Mouse (Mus musculus): ENCODE data around the gene Atp6v0d1.

Atp6v0d1 gene

DNA sequence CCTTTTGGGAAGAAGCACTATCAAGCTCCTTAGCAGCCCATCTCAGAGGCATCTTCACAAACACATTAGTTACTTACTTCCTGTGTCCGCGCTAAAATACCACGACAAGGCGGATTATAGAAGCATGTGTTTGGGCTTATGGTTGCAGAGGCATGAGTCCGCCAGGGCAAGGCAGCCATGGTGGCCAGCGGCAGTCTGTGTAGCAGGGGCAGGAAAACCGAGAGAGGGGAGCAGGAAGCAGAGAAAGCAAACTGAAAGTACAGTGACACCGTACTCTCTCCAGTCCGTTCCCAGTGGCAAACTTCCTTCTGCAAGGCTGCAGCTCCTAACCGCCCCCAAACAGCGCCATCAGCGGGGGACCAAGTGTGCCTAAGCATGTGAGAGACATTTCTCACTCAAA lies 66.1 kb downstream of the Atp6v0d1 start:
- peaks cover 30% of the 10 kb centered on the region for H3K4me1 ChIP-seq (replicated peaks; ENCODE audit: low read depth, low read length)
- no peaks in the 10 kb centered on the region for H3K36me3 ChIP-seq (ENCODE audit: insufficient read depth, low read length)
- H3K9me3 ChIP-seq (ENCODE audit: low read length): no peaks in the 10 kb centered on the region
- peaks cover 28% of the 10 kb centered on the region for H3K27me3 ChIP-seq (ENCODE audit: insufficient read depth, low read length)
- H3K4me3 ChIP-seq (replicated peaks; ENCODE audit: low read length): peak overlapping the region; percentile 65
- no peak for TF ChIP-seq CTCF (conservative IDR thresholded peaks at IDR 0.05; ENCODE audit: low read length)
- no peak for TF ChIP-seq NANOG (IDR thresholded peaks at IDR 0.05; ENCODE audit: borderline replicate concordance, low read length)
- no peak for TF ChIP-seq POU5F1 (IDR thresholded peaks at IDR 0.05; ENCODE audit: borderline replicate concordance, low read length)

DNA sequence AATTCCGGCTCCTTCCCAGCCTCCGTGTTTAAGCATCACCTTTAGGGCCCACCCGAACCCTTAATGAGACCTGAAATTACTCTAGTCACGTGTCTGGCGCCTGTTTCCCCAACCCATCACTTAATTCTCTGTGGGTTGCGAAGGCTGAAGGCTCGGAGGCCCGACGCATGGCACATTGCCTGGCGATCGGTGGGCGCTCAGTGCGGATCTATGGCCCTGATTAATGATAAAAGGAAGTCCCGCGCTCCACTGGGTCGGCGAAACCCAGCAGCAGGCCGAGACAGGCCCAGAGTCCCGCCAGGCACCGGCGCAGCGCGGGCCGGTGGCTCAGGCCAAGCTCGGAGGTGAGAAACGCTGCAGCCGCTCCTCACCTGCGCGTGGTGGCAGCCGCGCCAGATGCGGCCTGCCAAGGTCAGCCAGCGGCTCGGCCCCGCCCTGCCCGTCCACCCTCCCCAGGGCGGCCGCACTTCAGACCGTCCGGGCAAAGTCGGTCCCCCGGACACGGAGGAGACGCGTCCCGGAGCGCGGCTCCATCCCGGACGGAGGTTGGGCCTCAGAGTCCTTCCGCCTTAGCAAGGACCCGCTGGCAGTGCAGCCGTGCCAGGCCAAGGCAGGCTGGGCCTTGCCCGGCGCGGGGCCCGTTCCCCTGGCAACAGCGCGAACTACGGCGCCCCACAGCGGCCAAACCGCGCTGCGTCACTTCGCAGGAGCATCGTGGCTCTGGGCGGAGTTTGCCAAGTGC lies 69.2 kb downstream of the Atp6v0d1 start, which contains the start of gene Zdhhc1:
Gene Zdhhc1, minus strand, starts transcription at position 464 of the 742 bp plus-strand sequence.
- Histone ChIP-seq H3K4me1 (replicated peaks; ENCODE audit: low read depth, low read length) (peaks cover 29% of the 10 kb centered on the region), H3K36me3 (ENCODE audit: insufficient read depth, low read length) (no peaks in the 10 kb centered on the region), H3K9me3 (ENCODE audit: low read length) (no peaks in the 10 kb centered on the region), H3K4me3 (replicated peaks; ENCODE audit: low read length) (peak within 1 kb of the TSS; percentile 91), H3K27me3 (ENCODE audit: insufficient read depth, low read length) (peaks cover 33% of the 10 kb centered on the region)
- no peak for TF ChIP-seq NANOG (IDR thresholded peaks at IDR 0.05; ENCODE audit: borderline replicate concordance, low read length)
- no peak for TF ChIP-seq CTCF (conservative IDR thresholded peaks at IDR 0.05; ENCODE audit: low read length)
- no peak for TF ChIP-seq POU5F1 (IDR thresholded peaks at IDR 0.05; ENCODE audit: borderline replicate concordance, low read length)

DNA sequence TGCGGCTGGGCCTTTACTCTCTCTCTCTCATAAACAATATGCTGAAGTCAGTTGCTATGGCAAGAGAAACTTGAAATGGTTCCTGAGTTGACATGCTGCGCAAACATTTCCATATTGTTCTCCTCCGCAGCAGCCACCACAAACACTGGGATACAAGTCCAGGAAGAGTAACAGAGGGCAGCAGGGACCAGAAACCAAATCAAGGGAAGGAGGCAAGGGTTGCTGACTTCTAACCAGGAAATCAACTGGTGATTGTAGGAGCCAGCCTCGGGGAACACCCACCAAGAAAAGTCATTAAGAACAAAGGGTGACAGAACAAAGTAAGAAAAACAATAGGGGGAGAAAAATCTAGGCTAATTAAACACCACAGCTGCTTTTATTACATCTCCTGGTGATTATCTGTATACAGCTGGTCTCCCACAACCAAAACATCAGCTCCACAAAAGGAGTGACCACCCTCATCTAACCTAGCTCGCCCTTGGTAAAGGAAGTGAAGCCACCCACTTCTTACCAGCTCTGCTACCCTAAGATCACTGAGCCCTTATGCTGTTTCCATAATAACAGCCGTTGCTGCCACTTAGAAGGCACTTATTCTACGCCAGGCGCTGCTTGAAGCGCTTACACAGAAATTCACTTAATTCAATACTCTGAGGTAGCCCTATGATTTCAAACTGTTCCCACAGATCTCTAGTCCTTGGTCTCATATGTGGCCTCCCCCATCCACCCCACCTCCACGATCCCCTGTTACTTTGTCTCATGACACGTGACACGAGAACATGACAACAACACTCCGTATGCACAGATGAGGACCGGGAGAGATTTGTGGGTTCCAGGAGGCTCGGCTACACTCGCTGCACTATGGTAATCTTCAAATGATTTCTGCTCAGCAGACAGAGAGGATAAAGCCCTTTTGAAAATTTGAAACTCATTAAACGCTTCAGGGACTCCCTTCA lies 70.2 kb downstream of the Atp6v0d1 start:
- H3K4me3 ChIP-seq (replicated peaks; ENCODE audit: low read length): peak overlapping the region; percentile 91
- peaks cover 29% of the 10 kb centered on the region for H3K27me3 ChIP-seq (ENCODE audit: insufficient read depth, low read length)
- H3K36me3 ChIP-seq (ENCODE audit: insufficient read depth, low read length): no peaks in the 10 kb centered on the region
- no peaks in the 10 kb centered on the region for H3K9me3 ChIP-seq (ENCODE audit: low read length)
- no peak for TF ChIP-seq CTCF (conservative IDR thresholded peaks at IDR 0.05; ENCODE audit: low read length)
- TF ChIP-seq POU5F1 (IDR thresholded peaks at IDR 0.05; ENCODE audit: borderline replicate concordance, low read length): no peak
- TF ChIP-seq NANOG (IDR thresholded peaks at IDR 0.05; ENCODE audit: borderline replicate concordance, low read length): no peak
- peaks cover 29% of the 10 kb centered on the region for H3K4me1 ChIP-seq (replicated peaks; ENCODE audit: low read depth, low read length)

DNA sequence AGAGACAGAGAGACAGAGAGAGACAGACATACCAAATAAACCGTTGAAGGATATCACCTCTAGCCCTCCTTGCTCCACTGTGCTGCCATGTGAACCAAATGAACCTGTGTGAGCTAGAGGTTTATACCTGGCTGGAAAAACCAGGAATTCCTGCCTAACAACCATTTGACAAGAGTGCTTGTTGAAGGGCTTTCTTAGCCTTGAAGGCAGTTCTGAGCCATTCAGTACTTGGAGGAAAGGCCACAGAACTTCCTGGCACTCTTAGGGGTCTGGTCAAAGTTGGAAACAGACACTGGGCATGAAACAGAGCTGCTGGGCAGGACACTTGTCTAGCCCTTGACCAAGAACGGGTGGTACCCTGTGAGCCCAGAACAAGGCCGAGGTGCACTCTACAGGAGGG lies 71.3 kb downstream of the Atp6v0d1 start:
- H3K4me1 ChIP-seq (replicated peaks; ENCODE audit: low read depth, low read length): peaks cover 24% of the 10 kb centered on the region
- peaks cover 27% of the 10 kb centered on the region for H3K27me3 ChIP-seq (ENCODE audit: insufficient read depth, low read length)
- H3K36me3 ChIP-seq (ENCODE audit: insufficient read depth, low read length): no peaks in the 10 kb centered on the region
- H3K4me3 ChIP-seq (replicated peaks; ENCODE audit: low read length): no peak overlapping the region
- no peak for TF ChIP-seq POU5F1 (IDR thresholded peaks at IDR 0.05; ENCODE audit: borderline replicate concordance, low read length)
- TF ChIP-seq NANOG (IDR thresholded peaks at IDR 0.05; ENCODE audit: borderline replicate concordance, low read length): no peak
- TF ChIP-seq CTCF (conservative IDR thresholded peaks at IDR 0.05; ENCODE audit: low read length): no peak
- no peaks in the 10 kb centered on the region for H3K9me3 ChIP-seq (ENCODE audit: low read length)

DNA sequence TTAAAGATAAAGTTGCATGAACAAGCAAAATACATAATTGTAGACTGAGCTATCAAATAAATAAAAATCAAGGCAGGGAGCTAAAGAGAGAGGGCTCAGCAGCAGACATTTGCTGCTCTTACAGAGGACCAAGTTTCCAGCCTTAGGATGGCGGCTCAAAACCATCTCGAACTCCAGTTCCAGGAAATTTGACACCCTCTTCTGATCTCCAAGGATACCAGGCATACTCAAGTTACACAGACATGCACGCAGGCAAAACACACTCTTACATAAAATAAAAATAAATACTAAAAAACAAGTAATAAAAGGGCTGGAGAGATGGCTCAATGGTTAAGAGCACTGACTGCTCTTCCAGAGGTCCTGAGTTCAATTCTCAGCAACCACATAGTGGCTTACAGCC lies 72.4 kb downstream of the Atp6v0d1 start:
- Histone ChIP-seq H3K27me3 (ENCODE audit: insufficient read depth, low read length) (peaks cover 25% of the 10 kb centered on the region), H3K36me3 (ENCODE audit: insufficient read depth, low read length) (no peaks in the 10 kb centered on the region), H3K4me1 (replicated peaks; ENCODE audit: low read depth, low read length) (peaks cover 24% of the 10 kb centered on the region), H3K4me3 (replicated peaks; ENCODE audit: low read length) (no peak overlapping the region), H3K9me3 (ENCODE audit: low read length) (no peaks in the 10 kb centered on the region)
- TF ChIP-seq POU5F1 (IDR thresholded peaks at IDR 0.05; ENCODE audit: borderline replicate concordance, low read length) (no peak), CTCF (conservative IDR thresholded peaks at IDR 0.05; ENCODE audit: low read length) (no peak), NANOG (IDR thresholded peaks at IDR 0.05; ENCODE audit: borderline replicate concordance, low read length) (no peak)

DNA sequence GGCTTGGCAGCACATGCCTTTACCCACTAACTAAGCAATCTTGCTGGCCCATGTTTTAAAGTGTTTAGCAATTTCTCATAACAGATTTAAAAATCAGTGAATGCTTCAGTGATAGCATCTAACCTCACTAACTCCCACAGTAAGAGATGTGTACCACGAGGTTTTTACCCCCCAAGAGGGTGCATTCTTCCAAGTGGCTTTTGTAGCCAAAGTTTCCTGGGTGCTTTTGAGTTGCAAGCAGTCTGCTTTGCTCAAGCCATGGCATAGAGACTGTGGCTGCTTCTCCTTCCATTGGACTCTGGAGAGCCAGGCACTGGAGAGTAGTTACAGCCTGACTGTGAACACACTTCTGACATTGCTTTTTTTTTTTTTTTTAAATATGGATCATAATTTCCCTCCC lies 76.6 kb downstream of the Atp6v0d1 start:
- Histone ChIP-seq H3K4me1 (replicated peaks; ENCODE audit: low read depth, low read length) (peaks cover 9% of the 10 kb centered on the region), H3K4me3 (replicated peaks; ENCODE audit: low read length) (no peak overlapping the region), H3K36me3 (ENCODE audit: insufficient read depth, low read length) (no peaks in the 10 kb centered on the region), H3K9me3 (ENCODE audit: low read length) (no peaks in the 10 kb centered on the region), H3K27me3 (ENCODE audit: insufficient read depth, low read length) (no peaks in the 10 kb centered on the region)
- TF ChIP-seq CTCF (conservative IDR thresholded peaks at IDR 0.05; ENCODE audit: low read length): no peak

DNA sequence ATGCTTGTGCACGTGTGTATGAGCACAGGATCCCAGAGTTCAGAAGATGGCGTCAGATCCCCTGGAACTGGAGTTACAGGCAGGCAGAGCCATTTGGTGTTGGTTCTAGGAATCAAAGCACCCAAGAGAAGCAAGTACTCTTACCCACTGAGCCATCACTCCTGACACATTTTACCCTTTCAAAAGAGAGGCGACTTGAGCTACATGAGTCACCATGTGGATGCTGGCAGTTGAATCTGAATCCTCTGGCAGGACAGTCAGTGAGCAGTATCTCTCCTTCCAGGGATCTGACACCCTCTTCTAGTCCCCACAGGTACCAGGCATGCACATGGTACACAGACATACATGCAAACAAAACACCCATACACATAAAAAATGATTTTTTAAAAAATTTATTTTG lies 77.8 kb downstream of the Atp6v0d1 start:
- H3K9me3 ChIP-seq (ENCODE audit: low read length): no peaks in the 10 kb centered on the region

DNA sequence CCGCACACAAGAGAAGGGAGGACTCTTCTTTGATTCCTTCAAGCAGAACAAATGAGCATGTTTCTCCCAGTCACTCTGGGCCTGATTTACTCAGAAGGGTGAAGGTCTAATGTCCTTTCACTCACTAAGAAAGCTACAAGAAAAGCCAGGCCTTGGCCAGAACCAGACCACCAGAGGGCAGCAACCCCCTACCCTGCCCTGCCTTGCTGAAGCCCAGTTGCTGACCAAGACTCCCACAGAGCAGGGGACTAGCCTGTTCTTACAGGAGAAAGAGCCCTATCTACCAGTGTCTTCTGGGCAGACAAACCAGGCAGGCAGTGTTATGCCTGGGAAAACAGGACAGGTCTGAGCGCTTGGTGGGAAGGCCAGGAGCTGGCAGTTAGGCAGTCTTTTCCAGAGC lies 81.5 kb downstream of the Atp6v0d1 start:
- no peak for TF ChIP-seq POU5F1 (IDR thresholded peaks at IDR 0.05; ENCODE audit: borderline replicate concordance, low read length)
- TF ChIP-seq CTCF (conservative IDR thresholded peaks at IDR 0.05; ENCODE audit: low read length): peak; percentile 65
- no peak for TF ChIP-seq NANOG (IDR thresholded peaks at IDR 0.05; ENCODE audit: borderline replicate concordance, low read length)

More for the DNA sequence above, 77.8 kb downstream of the Atp6v0d1 start:
- Histone ChIP-seq H3K4me3 (replicated peaks; ENCODE audit: low read length) (no peak overlapping the region), H3K4me1 (replicated peaks; ENCODE audit: low read depth, low read length) (peaks cover 21% of the 10 kb centered on the region), H3K27me3 (ENCODE audit: insufficient read depth, low read length) (no peaks in the 10 kb centered on the region), H3K36me3 (ENCODE audit: insufficient read depth, low read length) (no peaks in the 10 kb centered on the region)
- TF ChIP-seq POU5F1 (IDR thresholded peaks at IDR 0.05; ENCODE audit: borderline replicate concordance, low read length) (no peak), CTCF (conservative IDR thresholded peaks at IDR 0.05; ENCODE audit: low read length) (no peak), NANOG (IDR thresholded peaks at IDR 0.05; ENCODE audit: borderline replicate concordance, low read length) (no peak)

More for the DNA sequence above, 81.5 kb downstream of the Atp6v0d1 start:
- no peaks in the 10 kb centered on the region for H3K9me3 ChIP-seq (ENCODE audit: low read length)
- H3K4me1 ChIP-seq (replicated peaks; ENCODE audit: low read depth, low read length): peaks cover 51% of the 10 kb centered on the region
- no peak overlapping the region for H3K4me3 ChIP-seq (replicated peaks; ENCODE audit: low read length)
- H3K27me3 ChIP-seq (ENCODE audit: insufficient read depth, low read length): no peaks in the 10 kb centered on the region
- no peaks in the 10 kb centered on the region for H3K36me3 ChIP-seq (ENCODE audit: insufficient read depth, low read length)
